Mouse (Mus musculus): ENCODE measurements around the gene Mllt10. TPM values are rescaled to one million over a fixed set of nuclear protein-coding genes. Genes with fewer than 3 reads are reported as not detected.

Mllt10 gene
- polyA plus RNA-seq, 1 experiment: 19.1 TPM

GRCm38 (mm10) chr2:18175234-18175633 lies 120.2 kb downstream of the Mllt10 start:
- no peak for DNase-seq (ENCODE audit: low read depth, low spot score)
- 23% methylated on average over 1 of the region's 1 CpGs for WGBS

DNA sequence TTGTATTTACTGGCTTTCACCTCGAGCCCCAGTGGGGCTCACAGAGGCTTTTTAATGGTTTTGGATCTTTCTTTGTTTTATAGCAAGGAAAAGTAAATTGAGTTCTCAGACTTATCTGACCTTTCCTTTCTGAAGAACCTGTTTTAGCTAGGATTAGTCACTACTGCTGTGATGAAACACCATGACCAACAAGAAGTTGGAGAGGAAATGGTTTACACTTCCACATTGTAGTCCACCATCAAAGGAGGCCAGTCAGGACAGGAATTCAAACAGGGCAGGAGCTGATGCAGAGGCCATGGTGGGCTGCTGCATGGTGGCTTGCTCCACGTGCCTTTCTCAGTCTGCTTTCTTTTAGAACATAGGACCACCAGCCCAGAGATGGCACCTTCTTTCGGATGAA lies 121.2 kb downstream of the Mllt10 start:
- no peak for DNase-seq (ENCODE audit: low read depth, low spot score)
- WGBS: 73% methylated on average over 3 of the region's 3 CpGs

- no peak for DNase-seq (ENCODE audit: low read depth, low spot score)
- WGBS: 88% methylated on average over 5 of the region's 5 CpGs
These were observed 125.3 kb downstream of the Mllt10 start for GRCm38 (mm10) chr2:18180323-18180722.

GRCm38 (mm10) chr2:18181631-18182030 lies 126.6 kb downstream of the Mllt10 start:
- WGBS: 33% methylated on average over 3 of the region's 3 CpGs
- DNase-seq (ENCODE audit: low read depth, low spot score): no peak

GRCm38 (mm10) chr2:18183079-18183478 lies 128.0 kb downstream of the Mllt10 start:
- DNase-seq (ENCODE audit: low read depth, low spot score): no peak

GRCm38 (mm10) chr2:18188367-18188766 lies 133.3 kb downstream of the Mllt10 start:
- 98% methylated on average over 2 of the region's 2 CpGs for WGBS
- no peak for DNase-seq (ENCODE audit: low read depth, low spot score)

DNA sequence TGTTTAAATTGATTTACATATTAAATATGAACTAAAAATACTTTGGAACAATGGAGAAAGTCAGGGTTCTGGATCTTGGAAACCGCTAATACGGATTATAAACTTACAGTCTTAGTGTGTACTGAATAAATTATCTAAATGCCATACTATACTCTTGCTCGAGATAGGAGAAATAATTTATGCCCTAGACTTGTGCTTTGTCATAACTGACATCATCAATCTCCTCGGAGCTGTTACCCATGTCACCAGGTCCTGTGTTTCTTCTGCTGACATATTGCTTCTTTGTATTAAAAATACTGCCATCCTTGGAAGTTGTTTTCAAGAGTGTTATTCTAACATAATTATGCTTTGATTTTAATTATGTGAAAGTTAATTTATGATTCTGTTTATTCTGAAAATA lies 140.2 kb downstream of the Mllt10 start:
- DNase-seq (ENCODE audit: low read depth, low spot score): no peak
- WGBS: 72% methylated on average over 4 of the region's 4 CpGs

DNA sequence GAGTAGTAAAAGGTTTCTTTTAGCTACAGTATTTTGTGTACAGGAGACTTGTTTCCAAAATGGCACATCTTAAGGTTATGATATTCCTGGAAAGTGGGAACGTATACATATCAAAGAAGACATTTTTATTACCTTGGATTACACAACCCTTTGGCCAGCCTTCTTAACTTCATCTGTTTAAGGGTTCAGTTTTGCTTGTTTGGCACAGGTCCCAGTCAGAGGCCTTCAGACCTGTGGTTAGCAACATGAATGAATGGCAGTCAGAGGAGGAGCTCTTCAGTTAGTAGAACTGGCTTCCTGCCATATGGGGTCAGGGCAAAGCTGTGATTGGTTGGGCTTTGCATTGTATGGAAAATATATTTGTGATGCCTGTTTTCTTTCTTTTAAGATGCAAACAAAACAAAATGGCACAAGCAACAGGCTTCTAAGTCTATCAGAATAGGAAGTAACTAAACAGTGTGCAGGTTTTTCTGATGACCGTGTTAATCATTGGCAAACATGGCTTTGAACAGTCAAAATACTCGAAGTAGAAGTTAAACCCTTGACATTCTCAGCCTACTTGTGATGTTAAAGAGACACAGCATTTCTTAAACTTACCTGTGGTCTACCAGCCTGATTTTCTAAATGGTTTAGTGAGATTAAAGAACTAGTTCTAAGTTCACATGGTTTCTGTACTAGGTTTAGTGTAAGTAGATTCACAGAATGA lies 140.8 kb downstream of the Mllt10 start:
- 24% methylated on average over 3 of the region's 3 CpGs for WGBS

GRCm38 (mm10) chr2:18201820-18202462 lies 146.9 kb downstream of the Mllt10 start:
- no peak for DNase-seq (ENCODE audit: low read depth, low spot score)
- 68% methylated on average over 1 of the region's 1 CpGs for WGBS

More for the DNA sequence above, 140.8 kb downstream of the Mllt10 start:
- DNase-seq (ENCODE audit: low read depth, low spot score): no peak

DNA sequence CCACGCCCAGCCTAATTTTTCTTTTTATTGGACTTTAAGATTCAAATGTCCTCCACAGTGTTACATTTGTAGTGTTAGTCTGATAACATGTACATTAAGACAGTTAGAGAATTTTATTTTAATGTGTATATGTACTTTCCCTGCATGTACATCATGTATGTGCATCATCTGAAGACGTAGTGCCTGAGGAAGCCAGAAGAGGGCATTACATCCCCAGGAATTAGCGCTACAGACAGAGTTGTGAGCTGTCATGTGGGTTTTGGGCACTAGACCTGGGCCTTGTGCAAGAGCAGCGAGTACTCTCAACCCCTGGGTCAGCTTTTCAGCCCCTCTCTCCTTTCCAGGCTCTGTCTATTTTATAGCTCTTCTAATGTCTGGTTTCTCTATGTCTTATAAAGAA lies 147.9 kb downstream of the Mllt10 start:
- 87% methylated on average over 4 of the region's 4 CpGs for WGBS
- no peak for DNase-seq (ENCODE audit: low read depth, low spot score)

- WGBS: 76% methylated on average over 3 of the region's 3 CpGs
- no peak for DNase-seq (ENCODE audit: low read depth, low spot score)
These were observed 150.1 kb downstream of the Mllt10 start for GRCm38 (mm10) chr2:18205118-18205517.

- 82% methylated on average over 10 of the region's 10 CpGs for WGBS
- no peak for DNase-seq (ENCODE audit: low read depth, low spot score)
These were observed 151.8 kb downstream of the Mllt10 start for GRCm38 (mm10) chr2:18206811-18207210.

GRCm38 (mm10) chr2:18208578-18208977 lies 153.5 kb downstream of the Mllt10 start:
- 83% methylated on average over 6 of the region's 6 CpGs for WGBS

GRCm38 (mm10) chr2:18209211-18209823 lies 154.3 kb downstream of the Mllt10 start:
- no peak for DNase-seq (ENCODE audit: low read depth, low spot score)
- WGBS: 89% methylated on average over 7 of the region's 7 CpGs

More at GRCm38 (mm10) chr2:18208578-18208977, 153.5 kb downstream of the Mllt10 start:
- DNase-seq (ENCODE audit: low read depth, low spot score): no peak

DNA sequence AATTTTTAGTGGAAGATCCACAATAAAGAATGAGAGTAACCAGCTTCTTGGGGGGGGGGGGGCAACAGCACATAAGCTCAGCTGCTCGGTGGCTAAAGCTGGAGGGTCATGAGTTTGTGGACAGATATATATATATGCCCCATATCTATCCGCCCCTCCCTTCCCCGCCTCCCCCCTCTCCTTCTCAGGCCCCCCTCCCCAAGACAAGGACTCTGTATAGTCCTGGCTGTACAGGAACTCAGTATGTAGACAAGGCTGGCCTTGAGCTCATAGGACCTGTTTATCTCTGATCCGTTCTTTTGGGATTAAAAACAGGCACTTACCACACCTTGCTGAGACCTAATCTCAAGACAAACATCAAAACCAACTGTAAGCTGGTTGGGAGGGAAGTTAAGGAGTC lies 154.9 kb downstream of the Mllt10 start:
- no peak for DNase-seq (ENCODE audit: low read depth, low spot score)
- 87% methylated on average over 4 of the region's 4 CpGs for WGBS

- WGBS: 76% methylated on average over 2 of the region's 2 CpGs
- DNase-seq (ENCODE audit: low read depth, low spot score): no peak
These were observed 159.0 kb downstream of the Mllt10 start for GRCm38 (mm10) chr2:18214031-18214430.

DNA sequence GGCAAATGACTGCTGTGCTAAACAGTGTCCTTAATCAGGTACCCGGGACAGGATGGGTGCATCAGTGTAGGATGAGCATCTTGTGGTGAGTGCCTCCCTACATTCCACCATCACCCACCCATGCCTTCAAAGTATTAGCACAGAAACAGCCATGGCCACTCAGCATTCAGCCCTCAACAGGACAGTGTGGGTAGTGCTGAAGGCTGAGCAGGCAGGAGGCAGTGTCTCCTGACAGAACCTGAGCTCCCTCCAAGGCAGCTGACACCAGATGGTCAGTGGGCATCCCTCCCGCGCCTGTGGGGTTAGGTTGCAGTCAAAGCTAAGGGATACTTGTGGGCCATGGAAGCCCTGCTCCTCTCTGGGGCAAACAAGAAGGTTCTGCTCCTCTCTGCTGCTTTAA lies 162.8 kb downstream of the Mllt10 start:
- WGBS: 81% methylated on average over 3 of the region's 3 CpGs
- no peak for DNase-seq (ENCODE audit: low read depth, low spot score)

DNA sequence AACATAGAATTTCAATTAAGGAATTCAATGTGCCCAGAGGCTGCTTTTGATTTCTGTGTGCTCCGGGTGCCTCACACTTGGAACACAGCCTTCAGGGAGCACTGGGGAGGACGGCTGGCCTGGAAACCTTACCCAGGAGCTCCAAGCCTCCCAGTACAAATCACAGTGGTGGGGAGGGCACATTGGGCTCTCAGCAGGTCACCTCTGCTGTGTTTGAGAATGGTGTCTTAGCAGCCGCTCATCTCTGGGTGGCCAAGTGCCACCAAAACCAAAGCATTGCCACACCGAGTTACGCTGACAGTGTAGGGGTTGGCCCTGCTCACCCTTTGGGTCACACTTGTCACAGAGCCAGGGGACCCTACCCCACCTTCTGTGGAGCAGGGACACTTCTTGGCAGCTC lies 163.5 kb downstream of the Mllt10 start:
- no peak for DNase-seq (ENCODE audit: low read depth, low spot score)
- 77% methylated on average over 5 of the region's 5 CpGs for WGBS

DNA sequence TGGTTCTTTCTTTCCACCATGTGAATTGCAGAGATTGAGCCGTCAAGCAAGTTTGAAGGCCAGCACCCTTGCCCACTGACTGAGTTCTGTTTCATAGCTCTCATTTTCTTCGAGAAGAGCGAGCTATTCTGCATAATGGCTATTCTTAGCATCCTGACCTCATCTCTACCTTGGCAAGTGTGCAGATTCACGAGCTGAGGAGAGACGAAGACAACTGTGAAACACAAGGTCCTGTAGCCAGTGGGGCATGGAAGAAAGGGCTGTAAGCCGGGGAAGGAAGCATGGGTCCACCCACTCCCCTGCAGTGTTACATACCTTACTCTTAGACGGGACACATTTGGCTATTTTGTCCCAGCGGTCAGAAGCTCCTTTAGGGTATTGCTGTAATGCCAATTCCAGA lies 164.1 kb downstream of the Mllt10 start:
- 68% methylated on average over 8 of the region's 8 CpGs for WGBS
- no peak for DNase-seq (ENCODE audit: low read depth, low spot score)

DNA sequence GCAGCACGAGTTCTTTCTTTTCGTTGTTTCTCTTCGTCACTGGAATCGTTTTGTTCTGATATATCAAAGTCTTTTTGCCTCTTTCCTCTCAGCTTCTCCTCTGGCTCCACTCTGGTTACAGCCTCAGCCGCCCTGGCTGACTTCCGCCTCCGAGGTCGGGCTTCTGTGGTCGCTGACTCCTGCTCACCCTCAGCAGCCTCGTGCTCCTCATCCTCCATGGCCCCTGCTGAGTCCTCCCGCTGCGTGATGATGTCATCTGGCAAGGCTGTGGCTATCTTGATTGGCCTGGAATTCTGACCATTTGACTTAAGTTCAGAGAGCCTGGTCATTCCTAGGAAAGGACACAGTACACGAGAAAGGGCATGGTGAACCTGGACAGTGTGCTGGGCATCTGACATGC lies 164.5 kb downstream of the Mllt10 start:
- WGBS: 86% methylated on average over 13 of the region's 13 CpGs
- DNase-seq (ENCODE audit: low read depth, low spot score): no peak

DNA sequence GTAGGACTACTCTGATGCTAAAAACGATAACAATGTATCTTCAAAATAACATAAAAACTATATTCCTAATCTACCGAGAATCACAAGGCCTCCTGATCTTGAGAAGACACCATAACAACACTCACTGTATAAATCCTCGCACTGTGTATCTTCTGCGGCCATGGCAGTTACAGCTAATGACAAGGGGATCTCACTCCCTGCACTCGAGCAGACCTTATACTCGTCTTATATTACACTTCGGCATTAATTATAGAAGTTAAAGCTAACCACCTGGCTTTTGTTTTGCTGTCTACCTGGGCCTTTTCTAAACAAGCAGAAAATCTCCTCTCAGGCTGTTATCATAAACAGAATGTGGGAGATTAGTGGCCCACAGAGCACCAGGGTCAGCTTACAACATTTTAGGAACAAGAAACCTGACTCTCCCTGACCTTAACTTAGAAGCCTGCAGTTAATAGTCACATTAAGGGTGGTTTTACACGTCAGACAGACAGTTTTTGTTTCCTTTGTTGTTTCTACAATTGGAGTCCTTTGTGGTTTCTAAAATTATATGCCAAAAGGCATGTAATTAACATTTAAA lies 173.5 kb downstream of the Mllt10 start:
- DNase-seq (ENCODE audit: low read depth, low spot score): no peak
- WGBS: 81% methylated on average over 8 of the region's 8 CpGs

Data from large intestine, adult 2 months (tissue).